Mouse (Mus musculus) C2C12 (cell line): ENCODE results near the gene Prlr. TPM values are rescaled to one million over a fixed set of nuclear protein-coding genes. Genes with fewer than 3 reads are reported as not detected.

Experiments
- H3K27me3 ChIP-seq: one replicate; pipeline ENCODE4 v1.6.1; 2011; ENCODE audit not compliant: control insufficient read depth, insufficient read depth, insufficient read length
- H3K36me3 ChIP-seq: one replicate; pipeline ENCODE4 v1.6.1; 2011; ENCODE audit not compliant: control insufficient read depth, insufficient read depth
- H3K4me3 ChIP-seq: one replicate; pipeline ENCODE4 v1.5.1; 2011; ENCODE audit warnings: mild to moderate bottlenecking, control low read depth; ENCODE audit not compliant: poor library complexity, insufficient read depth, severe bottlenecking
- H3K79me2 ChIP-seq: one replicate; pipeline ENCODE4 v1.6.1; 2011; ENCODE audit not compliant: control insufficient read depth, insufficient read depth
- H3K79me3 ChIP-seq: one replicate; pipeline ENCODE4 v1.6.1; 2011; ENCODE audit warnings: low read depth, control low read depth
- H3ac ChIP-seq: one replicate; pipeline ENCODE3; 2011; ENCODE audit warnings: low read depth; ENCODE audit not compliant: control insufficient read depth, insufficient read length
- CEBPB ChIP-seq: IDR thresholded peaks from one replicate; pipeline ENCODE4 v1.6.1; 2011; ENCODE audit warnings: low read depth, mild to moderate bottlenecking, control low read depth, moderate library complexity
- CTCF ChIP-seq: IDR thresholded peaks from one replicate; pipeline ENCODE4 v1.5.1; 2011; ENCODE audit not compliant: control insufficient read depth, insufficient read depth, insufficient read length
- FOSL1 ChIP-seq: IDR thresholded peaks from one replicate; pipeline ENCODE4 v1.8.0; 2011; ENCODE audit warnings: mild to moderate bottlenecking, low read length; ENCODE audit not compliant: poor library complexity, insufficient read depth, severe bottlenecking
- MAX ChIP-seq: IDR thresholded peaks from one replicate; pipeline ENCODE4 v1.6.1; 2011; ENCODE audit warnings: mild to moderate bottlenecking, control low read depth
- MYOD1 ChIP-seq: IDR thresholded peaks from one replicate; pipeline ENCODE4 v1.6.1; 2011; ENCODE audit warnings: low read depth; ENCODE audit not compliant: control insufficient read depth, insufficient read length
- MYOG ChIP-seq: IDR thresholded peaks from one replicate; pipeline ENCODE4 v1.6.1; 2011; ENCODE audit not compliant: control insufficient read depth, insufficient read length; ENCODE audit errors: extremely low read depth
- USF1 ChIP-seq: IDR thresholded peaks from one replicate; pipeline ENCODE4 v1.6.1; 2011; ENCODE audit warnings: low read depth, mild to moderate bottlenecking, control low read depth, moderate library complexity
- polyA plus RNA-seq: library from polyadenylated mRNA; unstranded; fragments of >200 nt; fragmentation: generic; extraction: Trizol; gene quantifications from one replicate; pipeline ENCODE4 v1.2.1, GENCODE M21; 2012; ENCODE audit warnings: missing spikeins

Gene Prlr
- polyA plus RNA-seq, 1 experiment = 0.07 TPM

GRCm38 (mm10) chr15:10238454-10238853, 61.4 kb downstream of the Prlr start:
- Histone ChIP-seq H3K79me3 (no peaks in the 10 kb centered on the region), H3K4me3 (no peak overlapping the region), H3ac (no peak overlapping the region), H3K36me3 (no peaks in the 10 kb centered on the region), H3K27me3 (peaks cover 4% of the 10 kb centered on the region), H3K79me2 (no peaks in the 10 kb centered on the region)
- TF ChIP-seq CTCF = no peak
- TF ChIP-seq CEBPB = no peak
- no peak for TF ChIP-seq FOSL1
- no peak for TF ChIP-seq USF1
- TF ChIP-seq MYOD1 = no peak
- no peak for TF ChIP-seq MYOG
- no peak for TF ChIP-seq MAX

- no peak overlapping the region for H3K4me3 ChIP-seq
- H3K79me3 ChIP-seq = no peaks in the 10 kb centered on the region
- H3K27me3 ChIP-seq = peaks cover 4% of the 10 kb centered on the region
- H3K79me2 ChIP-seq = no peaks in the 10 kb centered on the region
- no peak overlapping the region for H3ac ChIP-seq
- no peaks in the 10 kb centered on the region for H3K36me3 ChIP-seq
- no peak for TF ChIP-seq FOSL1
- no peak for TF ChIP-seq CTCF
- TF ChIP-seq MAX = no peak
- TF ChIP-seq MYOG = no peak
- no peak for TF ChIP-seq USF1
- no peak for TF ChIP-seq CEBPB
- no peak for TF ChIP-seq MYOD1
These were observed 63.3 kb downstream of the Prlr start for GRCm38 (mm10) chr15:10240228-10240795.

- H3ac ChIP-seq = no peak overlapping the region
- H3K27me3 ChIP-seq = no peaks in the 10 kb centered on the region
- no peak overlapping the region for H3K4me3 ChIP-seq
- H3K36me3 ChIP-seq = no peaks in the 10 kb centered on the region
- no peaks in the 10 kb centered on the region for H3K79me2 ChIP-seq
- no peaks in the 10 kb centered on the region for H3K79me3 ChIP-seq
- TF ChIP-seq CEBPB (no peak), CTCF (no peak), FOSL1 (no peak), MYOD1 (no peak), MYOG (no peak), USF1 (no peak), MAX (no peak)
These were observed 65.2 kb downstream of the Prlr start for GRCm38 (mm10) chr15:10242250-10242649.

- no peak for TF ChIP-seq MAX
- no peak for TF ChIP-seq MYOG
- TF ChIP-seq CTCF = no peak
- no peak for TF ChIP-seq USF1
- no peak for TF ChIP-seq MYOD1
- TF ChIP-seq CEBPB = no peak
- TF ChIP-seq FOSL1 = no peak
These were observed 72.2 kb downstream of the Prlr start for GRCm38 (mm10) chr15:10249285-10249684.

GRCm38 (mm10) chr15:10250784-10251183, 73.7 kb downstream of the Prlr start:
- H3K79me2 ChIP-seq = no peaks in the 10 kb centered on the region
- no peak overlapping the region for H3K4me3 ChIP-seq
- no peak overlapping the region for H3ac ChIP-seq
- no peaks in the 10 kb centered on the region for H3K79me3 ChIP-seq
- H3K27me3 ChIP-seq = no peaks in the 10 kb centered on the region
- no peaks in the 10 kb centered on the region for H3K36me3 ChIP-seq
- no peak for TF ChIP-seq MYOG
- no peak for TF ChIP-seq CTCF
- TF ChIP-seq USF1 = no peak
- TF ChIP-seq CEBPB = no peak
- no peak for TF ChIP-seq FOSL1
- no peak for TF ChIP-seq MAX
- TF ChIP-seq MYOD1 = no peak

More at GRCm38 (mm10) chr15:10249285-10249684, 72.2 kb downstream of the Prlr start:
- Histone ChIP-seq H3K79me3 (no peaks in the 10 kb centered on the region), H3K27me3 (no peaks in the 10 kb centered on the region), H3K4me3 (no peak overlapping the region), H3K36me3 (no peaks in the 10 kb centered on the region), H3K79me2 (no peaks in the 10 kb centered on the region), H3ac (no peak overlapping the region)

- no peaks in the 10 kb centered on the region for H3K27me3 ChIP-seq
- no peak overlapping the region for H3K4me3 ChIP-seq
- no peaks in the 10 kb centered on the region for H3K36me3 ChIP-seq
- H3K79me2 ChIP-seq = no peaks in the 10 kb centered on the region
- TF ChIP-seq MYOD1 (no peak), MAX (no peak), MYOG (no peak), CEBPB (no peak), FOSL1 (no peak), USF1 (no peak), CTCF (no peak)
- H3ac ChIP-seq = no peak overlapping the region
- H3K79me3 ChIP-seq = no peaks in the 10 kb centered on the region
These were observed 75.5 kb downstream of the Prlr start for GRCm38 (mm10) chr15:10252526-10252925.
